ENCODE assay signal across 29 mouse cellular contexts in genomic region chr5:87931603-87932002, GRCm38 (mm10). TPM values are rescaled to one million over a fixed set of nuclear protein-coding genes. Genes with fewer than 3 reads are reported as not detected.
DNase-seq lines count a peak whose midpoint lies in the region; ATAC-seq and TF ChIP-seq lines count a peak whose summit lies in the region.
"Had no signal": no experiment of that assay in that cellular context is flagged by ENCODE, and none has a peak within 500 bp of the region (broad histone marks: within the 10 kb centered on the region; RNA-seq: fewer than 3 reads in every experiment).

No protein-coding gene starts in this region.

- DNase-seq in layer of hippocampus, adult 2 months (ENCODE audit: low spot score in 2 of 2), result peak in 1 of 2 experiments; percentile 2
- no peak for DNase-seq in layer of hippocampus, postnatal 25 days (ENCODE audit: extremely low spot score in 1 of 2, low spot score in 1 of 2)
- DNase-seq in 416B (ENCODE audit: low read depth) (peak; percentile 35), ES-CJ7 (ENCODE audit: low read depth, low spot score) (peak; percentile 63), ZHBTc4 (ENCODE audit: low read depth, low spot score) (peak; percentile 37)
- no peak for DNase-seq in cerebellum, adult 9-10 months
- DNase-seq: adrenal gland, adult 2 months; adrenal gland, postnatal 10 days; adrenal gland, postnatal 25 days; B cell, adult 2 months; cerebellum, adult 11 months; cerebellum, adult 18-20 months; cerebellum, adult 8-10 months; cerebellum, postnatal 10 days; cerebellum, postnatal 25 days had no signal

- H3K4me1 ChIP-seq in midbrain, embryonic 16.5 days (ENCODE audit: control insufficient read depth, insufficient read depth, low read length), result no peaks in the 10 kb centered on the region
- H3K4me1 ChIP-seq: embryonic facial prominence, embryonic 13.5 days; forebrain, embryonic 13.5 days; forebrain, embryonic 15.5 days had no signal

- no peak overlapping the region for H3K9ac ChIP-seq in midbrain, embryonic 16.5 days (ENCODE audit: low read depth, low read length)
- H3K9ac ChIP-seq: embryonic facial prominence, embryonic 13.5 days; forebrain, embryonic 13.5 days; forebrain, embryonic 15.5 days had no signal

- no peaks in the 10 kb centered on the region for H3K36me3 ChIP-seq in midbrain, embryonic 16.5 days (ENCODE audit: control insufficient read depth, insufficient read depth, low read length)
- H3K36me3 ChIP-seq: embryonic facial prominence, embryonic 13.5 days; forebrain, embryonic 15.5 days had no signal

- H3K4me3 ChIP-seq in layer of hippocampus, adult 2 months, result no peak overlapping the region
- no peak overlapping the region for H3K4me3 ChIP-seq in midbrain, embryonic 16.5 days (ENCODE audit: low read depth, low read length)
- H3K4me3 ChIP-seq: embryonic facial prominence, embryonic 13.5 days; forebrain, embryonic 13.5 days; forebrain, embryonic 15.5 days had no signal

- H3K27ac ChIP-seq in layer of hippocampus, adult 2 months, result peak overlapping the region; percentile 18; the same call in 1 of the 2 replicates
- no peak overlapping the region for H3K27ac ChIP-seq in midbrain, embryonic 16.5 days (ENCODE audit: low read length)
- H3K27ac ChIP-seq: embryonic facial prominence, embryonic 13.5 days; forebrain, embryonic 13.5 days; forebrain, embryonic 15.5 days had no signal

- H3K4me2 ChIP-seq in midbrain, embryonic 16.5 days (ENCODE audit: low read length), result no peak overlapping the region
- H3K4me2 ChIP-seq: embryonic facial prominence, embryonic 13.5 days; forebrain, embryonic 13.5 days; forebrain, embryonic 15.5 days had no signal

- 41% methylated on average over 1 of the region's 1 CpGs for WGBS in midbrain, embryonic 16.5 days

- H3K27me3 ChIP-seq in midbrain, embryonic 16.5 days (ENCODE audit: control insufficient read depth, insufficient read depth, low read depth, low read length), result no peaks in the 10 kb centered on the region
- H3K27me3 ChIP-seq: CH12.LX; embryonic facial prominence, embryonic 13.5 days; forebrain, embryonic 13.5 days; forebrain, embryonic 15.5 days had no signal

- H3K9me3 ChIP-seq in midbrain, embryonic 16.5 days (replicated peaks; ENCODE audit: control insufficient read depth, low read length, poor library complexity, severe bottlenecking), result no peaks in the 10 kb centered on the region
- H3K9me3 ChIP-seq: embryonic facial prominence, embryonic 13.5 days; forebrain, embryonic 13.5 days; forebrain, embryonic 15.5 days had no signal

- no peak for ATAC-seq in midbrain, embryonic 16.5 days
- ATAC-seq: CD4-positive, CD25-positive, alpha-beta regulatory T cell, adult 4 months; forebrain, embryonic 13.5 days; forebrain, embryonic 15.5 days had no signal

- no peak for TF ChIP-seq CTCF in layer of hippocampus, adult 2 months (conservative IDR thresholded peaks at IDR 0.05)

RNA-seq across cellular contexts. Expression of gene Csn3, which starts 6.2 kb away (rescaled TPM):
- not detected for total RNA-seq in layer of hippocampus, adult 2 months (2021)
- total RNA-seq in layer of hippocampus, postnatal 25 days (2021), result not detected
- polyA plus RNA-seq in midbrain, embryonic 16.5 days (2015; fragmentation: Nextera tagmentation; extraction: Ambion mirVana), result not detected in 2 replicates
- total RNA-seq: adrenal gland, adult 2 months; adrenal gland, postnatal 10 days; adrenal gland, postnatal 25 days; adrenal gland, postnatal 4 days; MEL had no signal
- polyA plus RNA-seq: adrenal gland, adult 2 months; brain, embryonic 14.5 days; CD4-positive, CD25-positive, alpha-beta regulatory T cell, adult 4 months; cortical plate, adult 2 months; embryonic facial prominence, embryonic 11.5 days; embryonic facial prominence, embryonic 13.5 days; forebrain, embryonic 11.5 days; forebrain, embryonic 13.5 days; forebrain, embryonic 15.5 days; frontal cortex, adult 2 months had no signal

RNA-seq across cellular contexts. Expression of gene 2310003L06Rik, which starts 37.7 kb away (rescaled TPM):
- total RNA-seq in layer of hippocampus, adult 2 months (2021), result not detected
- total RNA-seq in layer of hippocampus, postnatal 25 days (2021), result not detected
- not detected in 2 replicates for polyA plus RNA-seq in midbrain, embryonic 16.5 days (2015; fragmentation: Nextera tagmentation; extraction: Ambion mirVana)
- total RNA-seq: adrenal gland, adult 2 months; adrenal gland, postnatal 10 days; adrenal gland, postnatal 25 days; adrenal gland, postnatal 4 days; MEL had no signal
- polyA plus RNA-seq: adrenal gland, adult 2 months; brain, embryonic 14.5 days; CD4-positive, CD25-positive, alpha-beta regulatory T cell, adult 4 months; cortical plate, adult 2 months; embryonic facial prominence, embryonic 11.5 days; embryonic facial prominence, embryonic 13.5 days; forebrain, embryonic 11.5 days; forebrain, embryonic 13.5 days; forebrain, embryonic 15.5 days; frontal cortex, adult 2 months had no signal

RNA-seq across cellular contexts. Expression of gene Gm28434, which starts 37.7 kb away (rescaled TPM):
- not detected for total RNA-seq in layer of hippocampus, adult 2 months (2021)
- total RNA-seq in layer of hippocampus, postnatal 25 days (2021), result not detected
- polyA plus RNA-seq in midbrain, embryonic 16.5 days (2015; fragmentation: Nextera tagmentation; extraction: Ambion mirVana), result not detected in 2 replicates
- total RNA-seq: adrenal gland, adult 2 months; adrenal gland, postnatal 10 days; adrenal gland, postnatal 25 days; adrenal gland, postnatal 4 days; CH12.LX; ES-E14; MEL had no signal
- polyA plus RNA-seq: adrenal gland, adult 2 months; brain, embryonic 14.5 days; CD4-positive, CD25-positive, alpha-beta regulatory T cell, adult 4 months; cortical plate, adult 2 months; embryonic facial prominence, embryonic 11.5 days; embryonic facial prominence, embryonic 13.5 days; forebrain, embryonic 11.5 days; forebrain, embryonic 13.5 days; forebrain, embryonic 15.5 days; frontal cortex, adult 2 months had no signal

RNA-seq across cellular contexts. Expression of gene Odam, which starts 46.8 kb away (rescaled TPM):
- not detected for total RNA-seq in layer of hippocampus, adult 2 months (2021)
- total RNA-seq in layer of hippocampus, postnatal 25 days (2021), result not detected
- polyA plus RNA-seq in midbrain, embryonic 16.5 days (2015; fragmentation: Nextera tagmentation; extraction: Ambion mirVana), result not detected in 2 replicates
- total RNA-seq: adrenal gland, adult 2 months; adrenal gland, postnatal 10 days; adrenal gland, postnatal 25 days; adrenal gland, postnatal 4 days; CH12.LX; ES-E14; MEL had no signal
- polyA plus RNA-seq: adrenal gland, adult 2 months; brain, embryonic 14.5 days; CD4-positive, CD25-positive, alpha-beta regulatory T cell, adult 4 months; cortical plate, adult 2 months; embryonic facial prominence, embryonic 11.5 days; forebrain, embryonic 11.5 days; forebrain, embryonic 13.5 days; forebrain, embryonic 15.5 days; frontal cortex, adult 2 months had no signal

RNA-seq across cellular contexts. Expression of gene Cabs1, which starts 47.6 kb away (rescaled TPM):
- total RNA-seq in layer of hippocampus, adult 2 months (2021), result not detected
- not detected for total RNA-seq in layer of hippocampus, postnatal 25 days (2021)
- not detected in 2 replicates for polyA plus RNA-seq in midbrain, embryonic 16.5 days (2015; fragmentation: Nextera tagmentation; extraction: Ambion mirVana)
- total RNA-seq: adrenal gland, adult 2 months; adrenal gland, postnatal 10 days; adrenal gland, postnatal 25 days; adrenal gland, postnatal 4 days; CH12.LX; MEL had no signal
- polyA plus RNA-seq: adrenal gland, adult 2 months; brain, embryonic 14.5 days; CD4-positive, CD25-positive, alpha-beta regulatory T cell, adult 4 months; cortical plate, adult 2 months; embryonic facial prominence, embryonic 11.5 days; embryonic facial prominence, embryonic 13.5 days; forebrain, embryonic 11.5 days; forebrain, embryonic 13.5 days; forebrain, embryonic 15.5 days; frontal cortex, adult 2 months had no signal

Comparison
In these comparisons a context has a peak if more than half of its experiments do, and no peak if none do; other contexts are left out.
1. DNase-seq: peak in 416B (single experiment), ES-CJ7 (single experiment) and ZHBTc4 (single experiment); none in layer of hippocampus, postnatal 25 days (0 of 2) and cerebellum, adult 9-10 months (single experiment).